Mouse (Mus musculus) lung, postnatal 36 days (tissue): Measurements from ENCODE around the gene Wdr86.

Source experiments
- DNase-seq: peaks from one replicate; pipeline ENCODE4 v3.0.0; 2022; ENCODE audit warnings: mixed read lengths

Wdr86 gene

GRCm38 (mm10) chr5:24681436-24681835 is 49.1 kb downstream of the Wdr86 start:
- DNase-seq, result no peak

DNA sequence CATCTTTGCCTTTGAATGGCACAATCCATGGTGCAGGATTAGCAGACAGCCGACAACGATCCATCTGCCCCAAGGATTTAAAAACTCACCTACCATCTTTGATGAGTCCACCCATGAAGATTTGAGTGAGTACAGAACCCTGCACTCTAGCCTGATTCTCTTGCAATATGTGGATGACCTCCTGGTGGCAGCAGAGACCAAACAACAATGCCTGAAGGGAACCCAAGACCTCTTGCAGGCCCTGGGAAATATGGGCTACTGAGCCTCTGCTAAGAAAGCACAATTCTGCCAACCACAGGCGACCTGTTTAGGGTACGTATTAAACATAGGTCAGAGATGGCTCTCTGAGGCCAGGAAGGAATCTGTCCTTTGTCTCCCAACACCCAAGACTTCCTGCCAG is 56.3 kb downstream of the Wdr86 start:
- peak; percentile 94 for DNase-seq
